Mouse (Mus musculus) megakaryocyte, embryonic 14.5 days (primary cell): ENCODE measurements around the gene Phf24. TPM values are rescaled to one million over a fixed set of nuclear protein-coding genes. Genes with fewer than 3 reads are reported as not detected.

Experiments used
- H3K27me3 ChIP-seq: replicated peaks from 2 replicates; pipeline ENCODE3; 2012; ENCODE audit warnings: inconsistent platforms
- H3K36me3 ChIP-seq: replicated peaks from 2 replicates; pipeline ENCODE3; 2012; ENCODE audit warnings: low read length, inconsistent platforms, mixed read lengths
- H3K4me1 ChIP-seq: 2 replicates; pipeline ENCODE4 v1.6.1; 2012; ENCODE audit warnings: inconsistent platforms
- H3K4me3 ChIP-seq: replicated peaks from 2 replicates; pipeline ENCODE3; 2012; ENCODE audit warnings: moderate library complexity, mild to moderate bottlenecking, inconsistent platforms
- H3K9me3 ChIP-seq: 2 replicates; pipeline ENCODE4 v1.6.1; 2012; ENCODE audit warnings: inconsistent platforms
- FLI1 ChIP-seq: IDR thresholded peaks from 2 replicates; pipeline ENCODE4 v1.6.1; 2012; ENCODE audit warnings: low read length, inconsistent platforms, mixed read lengths
- GATA1 ChIP-seq: IDR thresholded peaks from 3 replicates; pipeline ENCODE4 v1.6.1; 2012; ENCODE audit warnings: mixed read lengths, low read length, inconsistent platforms, borderline replicate concordance
- polyA plus RNA-seq: library from polyadenylated mRNA; stranded (reverse); fragments of >175 nt; gene quantifications from 2 replicates; pipeline ENCODE4 v1.2.3, GENCODE M21; 2012; ENCODE audit warnings: low replicate concordance; ENCODE audit not compliant: insufficient read depth

The Phf24 gene
- polyA plus RNA-seq, 1 experiment, result not detected

DNA sequence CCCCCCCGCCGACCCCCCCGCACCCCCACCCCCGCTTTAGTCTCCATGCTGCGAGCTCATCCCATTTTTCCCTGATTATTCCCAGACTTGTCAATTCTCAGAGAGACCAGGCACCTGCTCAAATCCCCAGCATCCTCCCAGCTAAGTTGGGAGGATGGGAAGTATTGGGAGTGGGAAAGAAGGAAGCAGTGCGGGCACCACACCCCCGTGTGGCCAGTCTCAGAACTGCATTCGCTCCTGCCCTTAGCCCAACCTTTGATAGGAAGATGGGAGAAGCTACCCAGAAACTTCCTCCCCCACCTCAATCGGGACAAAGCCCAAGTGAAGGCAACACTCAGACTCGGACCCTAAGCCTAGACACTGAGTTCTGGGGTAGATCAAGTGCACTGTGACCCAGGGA, 37.8 kb downstream of the Phf24 start:
- Histone ChIP-seq H3K27me3 (peaks cover 69% of the 10 kb centered on the region), H3K4me1 (peaks cover 35% of the 10 kb centered on the region), H3K4me3 (no peak overlapping the region), H3K9me3 (no peaks in the 10 kb centered on the region), H3K36me3 (no peaks in the 10 kb centered on the region)
- TF ChIP-seq FLI1 (no peak), GATA1 (no peak)

- H3K36me3 ChIP-seq, result no peaks in the 10 kb centered on the region
- H3K4me3 ChIP-seq, result no peak overlapping the region
- H3K9me3 ChIP-seq, result no peaks in the 10 kb centered on the region
- H3K4me1 ChIP-seq, result peaks cover 29% of the 10 kb centered on the region
- TF ChIP-seq GATA1 (no peak), FLI1 (no peak)
- H3K27me3 ChIP-seq, result peaks cover 65% of the 10 kb centered on the region
These were observed 38.7 kb downstream of the Phf24 start for GRCm38 (mm10) chr4:42955200-42955599.

- Histone ChIP-seq H3K4me3 (no peak overlapping the region), H3K36me3 (no peaks in the 10 kb centered on the region), H3K4me1 (peaks cover 15% of the 10 kb centered on the region), H3K27me3 (peaks cover 53% of the 10 kb centered on the region), H3K9me3 (no peaks in the 10 kb centered on the region)
- TF ChIP-seq FLI1 (no peak), GATA1 (no peak)
These were observed 40.1 kb downstream of the Phf24 start for GRCm38 (mm10) chr4:42956581-42956980.

DNA sequence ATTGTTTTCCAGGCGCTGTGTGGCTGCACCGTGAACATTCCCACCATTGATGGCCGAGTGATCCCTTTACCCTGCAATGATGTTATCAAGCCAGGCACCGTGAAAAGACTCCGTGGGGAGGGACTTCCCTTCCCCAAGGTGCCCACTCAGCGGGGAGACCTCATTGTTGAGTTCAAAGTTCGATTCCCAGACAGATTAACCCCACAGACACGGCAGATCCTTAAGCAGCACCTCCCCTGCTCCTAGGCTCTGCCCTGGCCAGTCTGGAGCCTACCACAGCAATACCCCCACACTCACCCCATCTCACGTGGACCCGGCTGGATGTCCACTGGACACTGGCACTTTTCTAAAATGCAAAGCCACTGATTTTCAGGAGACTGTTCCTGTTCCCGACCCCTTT, 40.8 kb downstream of the Phf24 start:
- no peak overlapping the region for H3K4me3 ChIP-seq
- peaks cover 46% of the 10 kb centered on the region for H3K27me3 ChIP-seq
- no peaks in the 10 kb centered on the region for H3K9me3 ChIP-seq
- no peaks in the 10 kb centered on the region for H3K36me3 ChIP-seq
- TF ChIP-seq GATA1 (no peak), FLI1 (no peak)
- peaks cover 15% of the 10 kb centered on the region for H3K4me1 ChIP-seq

DNA sequence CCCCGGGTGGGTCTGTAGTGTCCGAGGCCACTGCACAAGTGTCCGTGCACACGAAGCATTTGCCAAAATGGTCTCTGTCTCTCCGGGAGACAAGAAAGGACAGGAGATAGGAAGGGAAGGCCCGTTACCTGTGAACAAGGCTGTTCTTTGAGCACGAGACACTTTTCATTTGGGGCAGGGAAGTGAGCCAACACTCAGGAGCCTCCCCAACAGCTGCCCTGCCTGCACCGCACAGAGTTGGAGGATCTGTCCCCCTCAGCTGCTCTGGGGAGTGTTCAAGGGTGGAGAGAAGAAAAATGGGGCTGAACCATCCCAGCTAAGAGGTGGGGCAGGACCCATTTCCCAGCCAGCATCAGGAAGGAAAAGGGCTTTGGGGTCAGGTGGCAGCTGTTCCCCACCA, 41.5 kb downstream of the Phf24 start:
- H3K27me3 ChIP-seq, result peaks cover 40% of the 10 kb centered on the region
- TF ChIP-seq FLI1 (no peak), GATA1 (no peak)
- H3K36me3 ChIP-seq, result no peaks in the 10 kb centered on the region
- H3K4me1 ChIP-seq, result peaks cover 15% of the 10 kb centered on the region
- H3K9me3 ChIP-seq, result no peaks in the 10 kb centered on the region
- H3K4me3 ChIP-seq, result no peak overlapping the region

DNA sequence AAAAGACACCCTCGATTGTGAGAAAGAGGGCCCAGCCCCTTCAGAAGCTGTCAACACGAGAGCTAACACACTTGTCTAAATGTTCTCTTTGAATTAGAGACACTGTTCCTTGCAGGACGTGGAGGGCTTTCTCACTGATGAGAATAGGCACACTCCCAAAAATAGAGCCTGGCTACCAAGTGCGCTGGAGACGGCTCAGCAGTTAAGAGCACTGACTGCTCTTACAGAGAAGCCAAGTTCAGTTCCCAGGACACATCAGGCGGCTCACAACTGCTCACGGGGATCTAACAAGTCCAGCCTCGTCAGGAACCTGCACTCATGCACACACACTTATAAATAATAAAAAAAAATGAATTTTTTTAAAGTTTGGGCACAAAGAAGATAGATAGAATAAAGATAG, 42.5 kb downstream of the Phf24 start:
- TF ChIP-seq GATA1 (no peak), FLI1 (no peak)
- peaks cover 11% of the 10 kb centered on the region for H3K4me1 ChIP-seq

GRCm38 (mm10) chr4:42959382-42959781, 42.9 kb downstream of the Phf24 start:
- peaks cover 7% of the 10 kb centered on the region; the same call in 1 of the 2 replicates for H3K4me1 ChIP-seq
- no peak overlapping the region for H3K4me3 ChIP-seq
- no peak for TF ChIP-seq FLI1
- no peak for TF ChIP-seq GATA1
- no peaks in the 10 kb centered on the region for H3K36me3 ChIP-seq
- H3K9me3 ChIP-seq, result no peaks in the 10 kb centered on the region
- H3K27me3 ChIP-seq, result peaks cover 36% of the 10 kb centered on the region

More for the DNA sequence above, 42.5 kb downstream of the Phf24 start:
- H3K4me3 ChIP-seq, result no peak overlapping the region
- H3K9me3 ChIP-seq, result no peaks in the 10 kb centered on the region
- peaks cover 34% of the 10 kb centered on the region for H3K27me3 ChIP-seq
- H3K36me3 ChIP-seq, result no peaks in the 10 kb centered on the region

DNA sequence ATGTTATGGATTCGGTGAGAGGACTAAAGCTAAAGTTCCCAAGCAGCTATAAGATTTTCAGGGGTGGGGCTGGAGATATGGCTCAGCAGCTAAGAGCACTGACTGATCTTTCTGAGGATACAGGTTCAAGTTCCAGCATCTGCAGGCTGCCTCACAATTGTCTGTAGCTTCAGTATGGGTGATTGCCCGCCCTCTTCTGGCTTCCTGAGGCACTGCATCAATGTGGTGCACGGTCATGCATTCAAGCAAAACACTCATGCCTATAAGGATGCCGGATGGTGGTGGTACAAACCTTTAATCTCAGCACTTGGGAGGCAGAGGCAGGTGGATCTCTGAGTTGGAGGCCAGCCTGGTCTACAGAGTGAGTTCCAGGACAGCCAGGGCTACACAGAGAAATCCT, 45.1 kb downstream of the Phf24 start:
- TF ChIP-seq FLI1 (no peak), GATA1 (no peak)
- Histone ChIP-seq H3K9me3 (no peaks in the 10 kb centered on the region), H3K27me3 (peaks cover 34% of the 10 kb centered on the region), H3K4me1 (peaks cover 23% of the 10 kb centered on the region), H3K4me3 (no peak overlapping the region), H3K36me3 (no peaks in the 10 kb centered on the region)

DNA sequence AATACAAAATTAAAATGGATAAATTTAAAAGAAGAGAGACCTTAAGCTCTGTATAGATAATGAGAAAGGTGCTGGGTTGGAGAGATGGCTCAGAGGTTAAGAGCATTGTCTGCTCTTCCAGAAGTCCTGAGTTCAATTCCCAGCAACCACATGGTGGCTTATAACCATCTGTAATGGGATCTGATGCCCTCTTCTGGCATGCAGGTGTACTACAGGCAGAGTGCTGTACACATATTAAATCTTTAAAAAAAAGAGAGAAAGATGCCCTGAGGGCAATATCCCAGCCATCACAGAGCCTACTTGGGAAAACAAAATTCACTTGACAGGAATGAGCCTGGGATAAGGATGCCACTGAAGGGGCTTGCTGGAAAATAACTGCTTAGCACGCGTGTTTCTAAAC, 47.0 kb downstream of the Phf24 start:
- TF ChIP-seq GATA1, result no peak
- no peak for TF ChIP-seq FLI1
- H3K27me3 ChIP-seq, result peaks cover 18% of the 10 kb centered on the region
- no peak overlapping the region for H3K4me3 ChIP-seq
- H3K4me1 ChIP-seq, result peaks cover 23% of the 10 kb centered on the region
- no peaks in the 10 kb centered on the region for H3K36me3 ChIP-seq
- no peaks in the 10 kb centered on the region for H3K9me3 ChIP-seq

- Histone ChIP-seq H3K4me1 (peaks cover 20% of the 10 kb centered on the region), H3K4me3 (peak overlapping the region; percentile 78), H3K36me3 (peaks cover 4% of the 10 kb centered on the region), H3K9me3 (no peaks in the 10 kb centered on the region), H3K27me3 (peaks cover 8% of the 10 kb centered on the region)
- TF ChIP-seq GATA1 (no peak), FLI1 (no peak)
These were observed 48.7 kb downstream of the Phf24 start for GRCm38 (mm10) chr4:42965039-42965719.

- Histone ChIP-seq H3K9me3 (no peaks in the 10 kb centered on the region), H3K4me1 (peaks cover 20% of the 10 kb centered on the region), H3K27me3 (peaks cover 7% of the 10 kb centered on the region), H3K36me3 (peaks cover 5% of the 10 kb centered on the region), H3K4me3 (no peak within 1 kb of the TSS)
- TF ChIP-seq FLI1 (no peak), GATA1 (no peak)
These were observed 52.8 kb downstream of the Phf24 start, which contains the start of gene 1700022I11Rik for GRCm38 (mm10) chr4:42969304-42969703. TSS of gene 1700022I11Rik (plus strand) at chr4:42969604.
